ENCODE assay signal across 11 mouse cellular contexts in genomic region chr1:182238056-182238703, GRCm38 (mm10). TPM values are rescaled to one million over a fixed set of nuclear protein-coding genes. Genes with fewer than 3 reads are reported as not detected.
DNase-seq lines count a peak whose midpoint lies in the region; ATAC-seq and TF ChIP-seq lines count a peak whose summit lies in the region.
"Had no signal": no experiment of that assay in that cellular context is flagged by ENCODE, and none has a peak within 500 bp of the region (broad histone marks: within the 10 kb centered on the region; RNA-seq: fewer than 3 reads in every experiment).

No protein-coding gene starts in this region.

- peaks cover 7% of the 10 kb centered on the region for H3K4me1 ChIP-seq in lung, embryonic 16.5 days (replicated peaks; ENCODE audit: control insufficient read depth, insufficient read depth, low read length)
- H3K4me1 ChIP-seq in lung, adult 2 months (ENCODE audit: control insufficient read depth, insufficient read depth, low read length): no peaks in the 10 kb centered on the region
- H3K4me1 ChIP-seq in stomach, postnatal 0 days (replicated peaks; ENCODE audit: control insufficient read depth, insufficient read depth): no peaks in the 10 kb centered on the region
- H3K4me1 ChIP-seq: hindbrain, embryonic 15.5 days; midbrain, embryonic 13.5 days had no signal

- TF ChIP-seq CTCF in lung, adult 2 months (IDR thresholded peaks at IDR 0.05; ENCODE audit: insufficient read depth, low read length): no peak
- TF ChIP-seq CTCF in brain, embryonic 14.5 days (IDR thresholded peaks at IDR 0.05; ENCODE audit: borderline replicate concordance, extremely low read depth, insufficient read depth, insufficient read length): no peak
- TF ChIP-seq CTCF in stomach, postnatal 0 days (IDR thresholded peaks at IDR 0.05; ENCODE audit: low read depth): no peak

- DNase-seq in heart, adult 11 months: peak; percentile 62
- no peak for DNase-seq in heart, postnatal 4 days
- DNase-seq in lung, adult 2 months: no peak
- peak; percentile 12 for DNase-seq in brain, embryonic 14.5 days (ENCODE audit: low read depth)
- DNase-seq in stomach, postnatal 0 days (ENCODE audit: low spot score): no peak
- DNase-seq in adrenal gland, postnatal 14 days: no peak
- DNase-seq: gastrocnemius, postnatal 14 days; heart, adult 2 months had no signal

- no peak overlapping the region for H3K4me2 ChIP-seq in lung, embryonic 16.5 days (ENCODE audit: low read depth, low read length)
- H3K4me2 ChIP-seq in stomach, postnatal 0 days (replicated peaks; ENCODE audit: low read depth): no peak overlapping the region
- H3K4me2 ChIP-seq: hindbrain, embryonic 15.5 days; midbrain, embryonic 13.5 days had no signal

- WGBS in lung, embryonic 16.5 days: 33% methylated on average over 7 of the region's 7 CpGs
- 52% methylated on average over 7 of the region's 7 CpGs for WGBS in lung, adult 2 months
- WGBS in stomach, postnatal 0 days: 25% methylated on average over 7 of the region's 7 CpGs

- H3K4me3 ChIP-seq in lung, embryonic 16.5 days (ENCODE audit: low read length): no peak overlapping the region
- H3K4me3 ChIP-seq in lung, adult 2 months (replicated peaks; ENCODE audit: extremely low read depth, low read depth, low read length): no peak overlapping the region
- H3K4me3 ChIP-seq in stomach, postnatal 0 days (ENCODE audit: low read depth, low read length): no peak overlapping the region
- H3K4me3 ChIP-seq: heart, adult 2 months; hindbrain, embryonic 15.5 days; midbrain, embryonic 13.5 days had no signal

- H3K27ac ChIP-seq in lung, embryonic 16.5 days (ENCODE audit: low read length): 0 out of 2 replicates have a peak overlapping the region, but pooled peaks have one; percentile 0
- H3K27ac ChIP-seq in stomach, postnatal 0 days (replicated peaks): peak overlapping the region; percentile 59; the same call in 1 of the 2 replicates
- H3K27ac ChIP-seq: heart, adult 2 months; hindbrain, embryonic 15.5 days; midbrain, embryonic 13.5 days had no signal

- H3K36me3 ChIP-seq in lung, embryonic 16.5 days (ENCODE audit: control insufficient read depth, insufficient read depth, low read length): no peaks in the 10 kb centered on the region
- no peaks in the 10 kb centered on the region for H3K36me3 ChIP-seq in stomach, postnatal 0 days (ENCODE audit: control insufficient read depth, insufficient read depth, low read length)
- H3K36me3 ChIP-seq: hindbrain, embryonic 15.5 days; midbrain, embryonic 13.5 days had no signal

- ATAC-seq in lung, embryonic 16.5 days (ENCODE audit: low read depth): no peak
- ATAC-seq in stomach, postnatal 0 days (ENCODE audit: low FRiP score, low TSS enrichment): peak; percentile 60; the same call in 1 of the 2 replicates
- ATAC-seq: midbrain, embryonic 13.5 days had no signal

- H3K9ac ChIP-seq in lung, embryonic 16.5 days (ENCODE audit: low read length): no peak overlapping the region
- H3K9ac ChIP-seq in stomach, postnatal 0 days (ENCODE audit: low read length): no peak overlapping the region
- H3K9ac ChIP-seq: hindbrain, embryonic 15.5 days; midbrain, embryonic 13.5 days had no signal

- no peak for TF ChIP-seq EP300 in stomach, postnatal 0 days (optimal IDR thresholded peaks at IDR 0.05)

- H3K9me3 ChIP-seq in lung, embryonic 16.5 days (ENCODE audit: control insufficient read depth, low read length): no peaks in the 10 kb centered on the region
- no peaks in the 10 kb centered on the region for H3K9me3 ChIP-seq in stomach, postnatal 0 days (ENCODE audit: control insufficient read depth, low read length)
- H3K9me3 ChIP-seq: hindbrain, embryonic 15.5 days; midbrain, embryonic 13.5 days had no signal

- TF ChIP-seq POLR2A in lung, adult 2 months (IDR thresholded peaks at IDR 0.05; ENCODE audit: borderline replicate concordance, extremely low read depth, low read depth, low read length): no peak
- no peak for TF ChIP-seq POLR2A in brain, embryonic 14.5 days (IDR thresholded peaks at IDR 0.05; ENCODE audit: borderline replicate concordance, extremely low read depth, insufficient read depth, insufficient read length, poor library complexity, severe bottlenecking)

- H3K27me3 ChIP-seq in lung, embryonic 16.5 days (ENCODE audit: control insufficient read depth, insufficient read depth, low read depth, low read length): no peaks in the 10 kb centered on the region
- no peaks in the 10 kb centered on the region for H3K27me3 ChIP-seq in stomach, postnatal 0 days (ENCODE audit: control insufficient read depth, insufficient read depth, low read length)
- H3K27me3 ChIP-seq: hindbrain, embryonic 15.5 days; midbrain, embryonic 13.5 days had no signal

RNA-seq across cellular contexts. Expression of gene Degs1, which starts 44.4 kb away (rescaled TPM):
- total RNA-seq in heart, postnatal 4 days (2021): 100 to 1,000 TPM; 113 to 121 TPM
- polyA plus RNA-seq in lung, embryonic 16.5 days (2015; fragmentation: Nextera tagmentation; extraction: Ambion mirVana): 137 and 140 TPM in 2 replicates
- polyA plus RNA-seq in lung, adult 2 months (2012; rRNA removed): 67.2 and 114 TPM in 2 replicates
- polyA plus RNA-seq in brain, embryonic 14.5 days (2012; rRNA removed): 30.3 and 38.9 TPM in 2 replicates
- 214 and 223 TPM in 2 replicates for polyA plus RNA-seq in stomach, postnatal 0 days (2015; fragmentation: Nextera tagmentation; extraction: Ambion mirVana)
- total RNA-seq in adrenal gland, postnatal 14 days (2021): 78.1 and 86.7 TPM in 2 replicates

Comparison
In these comparisons a context has a peak if more than half of its experiments do, and no peak if none do; other contexts are left out.
1. DNase-seq: peak in heart, adult 11 months (single experiment) and brain, embryonic 14.5 days (single experiment); none in heart, postnatal 4 days (single experiment), lung, adult 2 months (single experiment), stomach, postnatal 0 days (single experiment) and adrenal gland, postnatal 14 days (single experiment).